In genomic region chr5:100512576-100512975, GRCm38 (mm10) we compare ENCODE assay signal across 19 mouse cellular contexts. TPM values are rescaled to one million over a fixed set of nuclear protein-coding genes. Genes with fewer than 3 reads are reported as not detected.
"Had no signal": no experiment of that assay in that cellular context is flagged by ENCODE, and none has a peak within 500 bp of the region (broad histone marks: within the 10 kb centered on the region; RNA-seq: fewer than 3 reads in every experiment).

No protein-coding gene starts in this region.

- H3K9ac ChIP-seq: limb, embryonic 15.5 days; liver, embryonic 13.5 days; midbrain, embryonic 15.5 days; neural tube, embryonic 13.5 days had no signal

- H3K27ac ChIP-seq: limb, embryonic 15.5 days; liver, embryonic 13.5 days; midbrain, embryonic 15.5 days; neural tube, embryonic 13.5 days had no signal

- H3K36me3 ChIP-seq: limb, embryonic 15.5 days; liver, embryonic 13.5 days; midbrain, embryonic 15.5 days; neural tube, embryonic 13.5 days had no signal

- H3K27me3 ChIP-seq: limb, embryonic 15.5 days; midbrain, embryonic 15.5 days had no signal

- H3K4me2 ChIP-seq: limb, embryonic 15.5 days; liver, embryonic 13.5 days; midbrain, embryonic 11.5 days; midbrain, embryonic 15.5 days; neural tube, embryonic 13.5 days had no signal

- ATAC-seq: lung, postnatal 0 days; midbrain, embryonic 15.5 days had no signal

- H3K4me3 ChIP-seq: limb, embryonic 15.5 days; liver, embryonic 13.5 days; megakaryocyte, embryonic 14.5 days; midbrain, embryonic 15.5 days; neural tube, embryonic 13.5 days had no signal

- H3K9me3 ChIP-seq: limb, embryonic 15.5 days; liver, embryonic 13.5 days; megakaryocyte, embryonic 14.5 days; midbrain, embryonic 15.5 days; neural tube, embryonic 13.5 days had no signal

- DNase-seq: kidney, adult 2 months; kidney, postnatal 36 days; liver, embryonic 13.5 days; lung, adult 18-20 months; lung, postnatal 4 days; retina, postnatal 1 day; right cerebral cortex, postnatal 4 days; spleen, adult 18-20 months; thymus, adult 2 months; thymus, postnatal 25 days had no signal

RNA-seq across cellular contexts. Expression of gene Plac8, which starts 59.5 kb away (rescaled TPM):
- total RNA-seq: layer of hippocampus, adult 8-10 months; layer of hippocampus, postnatal 14 days; left cerebral cortex, postnatal 14 days had no signal
